ENCODE assay signal across 8 mouse cellular contexts in the genomic region with DNA sequence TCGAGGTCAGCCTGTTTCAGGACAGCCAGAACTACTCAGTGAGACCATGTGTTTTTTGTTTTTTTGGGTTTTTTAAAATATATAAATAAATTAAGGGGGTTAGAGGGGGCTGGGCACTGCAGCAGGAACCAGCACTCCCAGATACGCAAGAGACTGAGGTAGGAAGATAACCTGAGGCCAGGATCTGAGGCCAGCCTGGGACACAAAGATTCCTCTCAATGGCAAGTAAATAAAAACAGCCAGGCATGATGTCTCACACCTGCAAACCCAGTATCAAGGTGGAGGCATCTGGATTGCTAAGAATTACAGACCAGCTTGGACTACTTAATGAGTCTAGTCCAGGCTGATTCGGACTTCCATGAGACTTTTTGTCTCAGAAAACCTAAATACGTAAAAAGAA. TPM values are rescaled to one million over a fixed set of nuclear protein-coding genes. Genes with fewer than 3 reads are reported as not detected.
DNase-seq lines count a peak whose midpoint lies in the region; ATAC-seq and TF ChIP-seq lines count a peak whose summit lies in the region.

No protein-coding gene starts in this region.

- H3K27me3 ChIP-seq in E14TG2a.4 (ENCODE audit: insufficient read depth, low read length), result no peaks in the 10 kb centered on the region
- H3K27me3 ChIP-seq in forebrain, embryonic 15.5 days, result no peaks in the 10 kb centered on the region
- no peaks in the 10 kb centered on the region for H3K27me3 ChIP-seq in liver, embryonic 14.5 days (ENCODE audit: control insufficient read depth, insufficient read depth, low read length)

- H3K36me3 ChIP-seq in E14TG2a.4 (ENCODE audit: insufficient read depth, low read length), result peaks cover 46% of the 10 kb centered on the region
- peaks cover 2% of the 10 kb centered on the region for H3K36me3 ChIP-seq in forebrain, embryonic 15.5 days
- peaks cover 23% of the 10 kb centered on the region for H3K36me3 ChIP-seq in liver, embryonic 14.5 days (replicated peaks; ENCODE audit: control insufficient read depth, insufficient read depth, low read depth)

- WGBS in forebrain, embryonic 15.5 days, result 59% methylated on average over 4 of the region's 4 CpGs
- WGBS in liver, embryonic 14.5 days (ENCODE audit: insufficient replicate concordance), result 31% methylated on average over 4 of the region's 4 CpGs

- H3K4me3 ChIP-seq in E14TG2a.4 (replicated peaks; ENCODE audit: low read length), result peak overlapping the region; percentile 97
- peak overlapping the region; percentile 91 for H3K4me3 ChIP-seq in forebrain, embryonic 15.5 days
- H3K4me3 ChIP-seq in liver, embryonic 14.5 days (ENCODE audit: insufficient read depth in 1 of 2, low read depth in 2 of 2, low read length in 2 of 2), result peak overlapping the region; percentile 76 to 99

- H3K4me2 ChIP-seq in forebrain, embryonic 15.5 days (replicated peaks), result peak overlapping the region; percentile 61
- H3K4me2 ChIP-seq in liver, embryonic 14.5 days (ENCODE audit: low read depth), result peak overlapping the region; percentile 91

- H3K4me1 ChIP-seq in E14TG2a.4 (replicated peaks; ENCODE audit: low read depth, low read length), result peaks cover 63% of the 10 kb centered on the region
- H3K4me1 ChIP-seq in forebrain, embryonic 15.5 days, result peaks cover 29% of the 10 kb centered on the region
- H3K4me1 ChIP-seq in liver, embryonic 14.5 days (replicated peaks; ENCODE audit: control insufficient read depth in 2 of 2, insufficient read depth in 2 of 2, low read length in 1 of 2), result peaks cover 15 to 17% of the 10 kb centered on the region in 2 experiments

- no peak for TF ChIP-seq CTCF in E14TG2a.4 (conservative IDR thresholded peaks at IDR 0.05; ENCODE audit: low read length)
- no peak for TF ChIP-seq CTCF in liver, embryonic 14.5 days (IDR thresholded peaks at IDR 0.05; ENCODE audit: low read depth)

- peak overlapping the region; percentile 95 for H3K9ac ChIP-seq in forebrain, embryonic 15.5 days (replicated peaks)
- H3K9ac ChIP-seq in liver, embryonic 14.5 days (replicated peaks), result peak overlapping the region; percentile 81

- H3K27ac ChIP-seq in forebrain, embryonic 15.5 days (replicated peaks), result no peak overlapping the region
- peak overlapping the region; percentile 83 for H3K27ac ChIP-seq in liver, embryonic 14.5 days

- no peak for ATAC-seq in cerebellum, adult (ENCODE audit: insufficient number of reproducible peaks, low FRiP score, low TSS enrichment)
- no peak for ATAC-seq in forebrain, embryonic 15.5 days (replicated peaks)
- ATAC-seq in liver, embryonic 14.5 days (ENCODE audit: insufficient read depth), result no peak
- ATAC-seq in frontal cortex, adult (ENCODE audit: low TSS enrichment), result no peak

- H3K9me3 ChIP-seq in E14TG2a.4 (ENCODE audit: low read length), result no peaks in the 10 kb centered on the region
- H3K9me3 ChIP-seq in forebrain, embryonic 15.5 days, result no peaks in the 10 kb centered on the region
- no peaks in the 10 kb centered on the region for H3K9me3 ChIP-seq in liver, embryonic 14.5 days (ENCODE audit: control insufficient read depth, low read length)

- no peak; the same call in 1 of the 2 replicates for TF ChIP-seq EP300 in liver, embryonic 14.5 days (IDR thresholded peaks at IDR 0.05; ENCODE audit: low read depth)

- DNase-seq in cerebellum, adult 9-11 months, result peak; percentile 40
- peak in 2 of 3 experiments; percentile 47 to 50 for DNase-seq in liver, embryonic 14.5 days (ENCODE audit: low read depth in 3 of 3, low spot score in 3 of 3)
- no peak for DNase-seq in layer of hippocampus, postnatal 25 days (ENCODE audit: extremely low spot score in 1 of 2, low spot score in 1 of 2)
- no peak for DNase-seq in frontal cortex, postnatal 25 days (ENCODE audit: low spot score in 2 of 2)

RNA-seq across cellular contexts. Expression of a gene that starts 1.2 kb away (rescaled TPM):
- polyA plus RNA-seq in forebrain, embryonic 15.5 days (2015; fragmentation: Nextera tagmentation; extraction: Ambion mirVana), result 56.6 and 62.1 TPM in 2 replicates
- 14.7 and 18.2 TPM in 2 replicates for polyA plus RNA-seq in liver, embryonic 14.5 days (2012; rRNA removed)
- polyA plus RNA-seq in liver, embryonic 14.5 days (2014; fragmentation: Nextera tagmentation; extraction: Ambion mirVana), result 15.2 and 15.3 TPM in 2 replicates
- total RNA-seq in layer of hippocampus, postnatal 25 days (2021), result 100 to 1,000 TPM in 1 of 2 experiments, 10 to 100 TPM in 1; 91.9 to 107 TPM

RNA-seq across cellular contexts. Expression of a gene that starts 11.2 kb away (rescaled TPM):
- polyA plus RNA-seq in forebrain, embryonic 15.5 days (2015; fragmentation: Nextera tagmentation; extraction: Ambion mirVana), result 23.6 and 25.7 TPM in 2 replicates
- 20.0 and 23.9 TPM in 2 replicates for polyA plus RNA-seq in liver, embryonic 14.5 days (2012; rRNA removed)
- 17.2 and 18.8 TPM in 2 replicates for polyA plus RNA-seq in liver, embryonic 14.5 days (2014; fragmentation: Nextera tagmentation; extraction: Ambion mirVana)
- total RNA-seq in layer of hippocampus, postnatal 25 days (2021), result 10 to 100 TPM; 18.0 to 19.2 TPM

RNA-seq across cellular contexts. Expression of a gene that starts 40.6 kb away (rescaled TPM):
- polyA plus RNA-seq in forebrain, embryonic 15.5 days (2015; fragmentation: Nextera tagmentation; extraction: Ambion mirVana), result 45.0 and 46.6 TPM in 2 replicates
- 16.7 and 18.3 TPM in 2 replicates for polyA plus RNA-seq in liver, embryonic 14.5 days (2012; rRNA removed)
- polyA plus RNA-seq in liver, embryonic 14.5 days (2014; fragmentation: Nextera tagmentation; extraction: Ambion mirVana), result 13.3 and 14.7 TPM in 2 replicates
- total RNA-seq in layer of hippocampus, postnatal 25 days (2021), result 10 to 100 TPM; 65.8 to 68.9 TPM

Comparison
In these comparisons a context has a peak if more than half of its experiments do, and no peak if none do; other contexts are left out.
1. DNase-seq: peak in cerebellum, adult 9-11 months (single experiment) and liver, embryonic 14.5 days (2 of 3); none in layer of hippocampus, postnatal 25 days (0 of 2) and frontal cortex, postnatal 25 days (0 of 2).
2. Peak in every context shown above with its lines, with median percentiles within 50 percentile points of each other: H3K4me3 ChIP-seq.